ENCODE assay signal across 8 mouse cellular contexts in genomic region chr7:98344361-98344760, GRCm38 (mm10). TPM values are rescaled to one million over a fixed set of nuclear protein-coding genes. Genes with fewer than 3 reads are reported as not detected.
DNase-seq lines count a peak whose midpoint lies in the region; ATAC-seq and TF ChIP-seq lines count a peak whose summit lies in the region.

No protein-coding gene starts in this region.

- no peak overlapping the region for H3K9ac ChIP-seq in heart, postnatal 0 days (replicated peaks; ENCODE audit: low read depth, low read length)

- H3K36me3 ChIP-seq in heart, postnatal 0 days (replicated peaks; ENCODE audit: control insufficient read depth, insufficient read depth, low read length) = no peaks in the 10 kb centered on the region

- WGBS in heart, postnatal 0 days = 19% methylated on average over 3 of the region's 3 CpGs
- 20% methylated on average over 3 of the region's 3 CpGs for WGBS in lung, adult 2 months

- no peak overlapping the region for H3K4me2 ChIP-seq in heart, postnatal 0 days (ENCODE audit: low read depth, low read length)

- H3K27ac ChIP-seq in heart, postnatal 0 days (ENCODE audit: low read depth) = no peak overlapping the region

- no peak for TF ChIP-seq EP300 in heart, postnatal 0 days (IDR thresholded peaks at IDR 0.05; ENCODE audit: low read depth)

- no peak for TF ChIP-seq POLR2A in lung, adult 2 months (IDR thresholded peaks at IDR 0.05; ENCODE audit: borderline replicate concordance, extremely low read depth, low read depth, low read length)

- ATAC-seq in heart, postnatal 0 days (ENCODE audit: insufficient read depth, low read depth) = no peak

- DNase-seq in heart, postnatal 0 days (ENCODE audit: low spot score) = no peak
- no peak for DNase-seq in heart, adult 8-10 months (ENCODE audit: low spot score)
- peak; percentile 55 for DNase-seq in urinary bladder, postnatal 14 days (ENCODE audit: low spot score)
- no peak for DNase-seq in urinary bladder, postnatal 36 days (ENCODE audit: low spot score in 2 of 2)
- peak; percentile 50 to 67 for DNase-seq in cerebellum, postnatal 25 days
- peak; percentile 53 for DNase-seq in lung, adult 2 months
- peak; percentile 14 to 29 for DNase-seq in thymus, adult 18-20 months
- no peak for DNase-seq in left cerebral cortex, postnatal 36 days (ENCODE audit: low spot score in 2 of 2)

- intact Hi-C loops in left cerebral cortex, postnatal 36 days (cut with DNase I) = loop anchor here (5.0 kb wide), 1 partner anchor 57 kb away; no protein-coding TSS in a partner anchor

- TF ChIP-seq CTCF in heart, postnatal 0 days (IDR thresholded peaks at IDR 0.05; ENCODE audit: low read depth) = peak; percentile 61
- TF ChIP-seq CTCF in lung, adult 2 months (IDR thresholded peaks at IDR 0.05; ENCODE audit: insufficient read depth, low read length) = peak; percentile 70

- no peaks in the 10 kb centered on the region for H3K9me3 ChIP-seq in heart, postnatal 0 days (replicated peaks; ENCODE audit: control insufficient read depth, low read length)

- 0 out of 2 replicates have a peak, but pooled peaks cover 5% of the 10 kb centered on the region for H3K4me1 ChIP-seq in heart, postnatal 0 days (ENCODE audit: control insufficient read depth, insufficient read depth)
- peaks cover 4% of the 10 kb centered on the region; the same call in 1 of the 2 replicates for H3K4me1 ChIP-seq in lung, adult 2 months (ENCODE audit: control insufficient read depth, insufficient read depth, low read length)

- H3K27me3 ChIP-seq in heart, postnatal 0 days (ENCODE audit: control insufficient read depth, insufficient read depth, low read length) = peaks cover 4% of the 10 kb centered on the region; the same call in 1 of the 2 replicates

- no peak overlapping the region for H3K4me3 ChIP-seq in heart, postnatal 0 days (ENCODE audit: low read depth, low read length)
- no peak overlapping the region for H3K4me3 ChIP-seq in lung, adult 2 months (replicated peaks; ENCODE audit: extremely low read depth, low read depth, low read length)

RNA-seq across cellular contexts. Expression of gene Tsku, which starts 16.8 kb away (rescaled TPM):
- total RNA-seq in heart, postnatal 0 days (2014; rRNA removed; ENCODE audit: low replicate concordance) = 4.0 and 7.1 TPM in 2 replicates
- polyA plus RNA-seq in heart, postnatal 0 days (2015; fragmentation: Nextera tagmentation; extraction: Ambion mirVana) = 3.3 and 3.7 TPM in 2 replicates
- 1 to 10 TPM; 1.9 to 2.8 (median 2.5) TPM for total RNA-seq in heart, adult 8-10 months (2022)
- polyA plus RNA-seq in lung, adult 2 months (2012; rRNA removed) = 22.0 and 29.3 TPM in 2 replicates
- total RNA-seq in left cerebral cortex, postnatal 36 days (2021) = 1 to 10 TPM; 3.1 to 3.4 TPM

RNA-seq across cellular contexts. Expression of gene Acer3, which starts 23.4 kb away (rescaled TPM):
- total RNA-seq in heart, postnatal 0 days (2014; rRNA removed; ENCODE audit: low replicate concordance) = 5.6 and 11.1 TPM in 2 replicates
- polyA plus RNA-seq in heart, postnatal 0 days (2015; fragmentation: Nextera tagmentation; extraction: Ambion mirVana) = 16.4 and 21.4 TPM in 2 replicates
- total RNA-seq in heart, adult 8-10 months (2022) = 10 to 100 TPM in 3 of 4 experiments, 1 to 10 TPM in 1; 7.6 to 13.8 (median 12.4) TPM
- 22.0 and 22.6 TPM in 2 replicates for polyA plus RNA-seq in lung, adult 2 months (2012; rRNA removed)
- 10 to 100 TPM; 21.3 to 21.8 TPM for total RNA-seq in left cerebral cortex, postnatal 36 days (2021)

Comparison
In these comparisons a context has a peak if more than half of its experiments do, and no peak if none do; other contexts are left out.
1. DNase-seq: peak in urinary bladder, postnatal 14 days (single experiment), cerebellum, postnatal 25 days (2 of 2), lung, adult 2 months (single experiment) and thymus, adult 18-20 months (2 of 2); none in heart, postnatal 0 days (single experiment), heart, adult 8-10 months (single experiment), urinary bladder, postnatal 36 days (0 of 2) and left cerebral cortex, postnatal 36 days (0 of 2).